Mouse (Mus musculus): ENCODE measurements at regions not wholly inside any gene's neighbourhood (a gene's known extent, or its start where the extent isn't known, plus 50 kb on each side); places are given as distances from the start of the nearest gene placed in this dataset.

- ATAC-seq (no peak), DNase-seq (ENCODE audit: low spot score) (peak; percentile 45)
- Histone ChIP-seq H3K4me3 (ENCODE audit: low read length) (no peak overlapping the region), H3K9ac (replicated peaks; ENCODE audit: low read length) (no peak overlapping the region), H3K27ac (no peak overlapping the region), H3K27me3 (ENCODE audit: insufficient read depth, low read length) (no peaks in the 10 kb centered on the region), H3K4me1 (ENCODE audit: insufficient read depth, low read length) (no peaks in the 10 kb centered on the region), H3K36me3 (ENCODE audit: insufficient read depth, low read length) (no peaks in the 10 kb centered on the region), H3K4me2 (ENCODE audit: low read depth, low read length) (no peak overlapping the region), H3K9me3 (ENCODE audit: low read length) (no peaks in the 10 kb centered on the region)
- 61% methylated on average over 10 of the region's 10 CpGs for WGBS
- TF ChIP-seq CTCF (IDR thresholded peaks at IDR 0.05; ENCODE audit: low read depth): peak; percentile 44
Observed at GRCm38 (mm10) chr17:49208315-49208820, 219.8 kb upstream of the Mocs1 start.

- no peak overlapping the region for H3K4me3 ChIP-seq (ENCODE audit: low read length)
- no peaks in the 10 kb centered on the region for H3K4me1 ChIP-seq (ENCODE audit: insufficient read depth, low read length)
- no peak overlapping the region for H3K9ac ChIP-seq (replicated peaks; ENCODE audit: low read length)
- no peak overlapping the region for H3K4me2 ChIP-seq (ENCODE audit: low read depth, low read length)
- ATAC-seq: no peak
- WGBS: 74% methylated on average over 13 of the region's 13 CpGs
- H3K27ac ChIP-seq: no peak overlapping the region
- no peaks in the 10 kb centered on the region for H3K27me3 ChIP-seq (ENCODE audit: insufficient read depth, low read length)
- TF ChIP-seq CTCF (IDR thresholded peaks at IDR 0.05; ENCODE audit: low read depth): no peak
- no peaks in the 10 kb centered on the region for H3K9me3 ChIP-seq (ENCODE audit: low read length)
- DNase-seq (ENCODE audit: low spot score): no peak
- no peaks in the 10 kb centered on the region for H3K36me3 ChIP-seq (ENCODE audit: insufficient read depth, low read length)
Observed at GRCm38 (mm10) chr17:49212918-49213317, 215.2 kb upstream of the Mocs1 start.

DNA sequence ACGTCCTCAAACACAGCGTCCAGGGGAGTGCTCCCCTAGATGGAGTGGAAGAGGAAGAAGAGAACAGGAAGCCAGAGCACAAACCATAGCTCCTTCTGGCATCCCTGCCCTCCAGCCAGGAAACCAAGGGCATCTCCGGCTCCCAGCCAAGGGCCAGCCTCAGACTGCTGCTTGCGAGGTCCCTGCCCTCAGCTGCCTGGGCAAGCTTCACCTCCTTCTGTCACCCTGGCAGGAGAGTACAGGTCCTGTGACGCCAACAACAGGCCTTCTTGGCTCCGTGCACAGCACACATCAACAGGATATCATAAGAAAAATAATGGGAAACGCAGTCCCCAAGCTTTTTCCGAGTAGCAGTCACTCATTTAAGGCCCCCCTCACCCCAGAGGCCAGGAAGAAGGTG lies 212.9 kb upstream of the Mocs1 start:
- Histone ChIP-seq H3K36me3 (ENCODE audit: insufficient read depth, low read length) (no peaks in the 10 kb centered on the region), H3K4me1 (ENCODE audit: insufficient read depth, low read length) (no peaks in the 10 kb centered on the region), H3K9ac (replicated peaks; ENCODE audit: low read length) (no peak overlapping the region), H3K27ac (no peak overlapping the region), H3K27me3 (ENCODE audit: insufficient read depth, low read length) (no peaks in the 10 kb centered on the region), H3K4me3 (ENCODE audit: low read length) (no peak overlapping the region), H3K9me3 (ENCODE audit: low read length) (no peaks in the 10 kb centered on the region), H3K4me2 (ENCODE audit: low read depth, low read length) (no peak overlapping the region)
- peak; percentile 52 for ATAC-seq
- DNase-seq (ENCODE audit: low spot score): peak; percentile 51
- WGBS: 61% methylated on average over 8 of the region's 8 CpGs
- TF ChIP-seq CTCF (IDR thresholded peaks at IDR 0.05; ENCODE audit: low read depth): no peak

DNA sequence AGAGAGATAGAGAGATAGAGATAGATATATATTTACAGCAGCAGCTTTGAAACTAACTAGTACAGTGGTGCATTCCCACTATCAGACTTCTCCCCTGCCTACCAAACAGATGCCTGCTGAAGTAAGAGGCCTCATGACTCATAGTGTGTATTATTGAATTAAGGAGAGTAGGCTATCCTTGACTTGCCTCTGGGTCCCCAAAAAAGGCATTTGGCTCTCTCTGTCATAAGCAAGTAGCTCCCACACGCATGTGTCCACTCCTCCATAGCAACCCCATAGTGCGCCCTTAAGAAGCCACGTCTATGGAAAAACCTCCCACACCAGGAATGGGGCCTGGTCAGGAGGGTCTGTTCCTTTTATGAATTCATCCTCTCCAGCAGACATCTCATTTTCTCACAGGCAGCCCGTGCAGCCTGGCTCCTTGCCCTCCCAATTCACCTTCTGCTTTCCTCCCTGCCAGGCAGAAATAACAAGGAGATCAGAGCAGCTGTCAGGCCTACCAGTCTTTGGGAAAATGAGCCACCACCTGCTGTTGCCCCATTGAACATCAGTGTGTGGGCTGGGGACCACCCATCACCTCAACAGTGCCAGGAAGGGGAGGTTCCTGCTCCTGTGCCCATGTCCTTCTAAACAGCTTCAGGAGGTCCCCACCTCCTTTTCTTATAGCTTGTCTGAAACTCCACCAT lies 208.5 kb upstream of the Mocs1 start:
- no peak overlapping the region for H3K9ac ChIP-seq (replicated peaks; ENCODE audit: low read length)
- H3K4me1 ChIP-seq (ENCODE audit: insufficient read depth, low read length): no peaks in the 10 kb centered on the region
- no peaks in the 10 kb centered on the region for H3K36me3 ChIP-seq (ENCODE audit: insufficient read depth, low read length)
- no peaks in the 10 kb centered on the region for H3K27me3 ChIP-seq (ENCODE audit: insufficient read depth, low read length)
- H3K4me3 ChIP-seq (ENCODE audit: low read length): no peak overlapping the region
- no peak overlapping the region for H3K4me2 ChIP-seq (ENCODE audit: low read depth, low read length)
- DNase-seq (ENCODE audit: low spot score): peak; percentile 77
- 42% methylated on average over 4 of the region's 4 CpGs for WGBS
- ATAC-seq: peak; percentile 80
- peak overlapping the region; percentile 36; the same call in 1 of the 2 replicates for H3K27ac ChIP-seq
- no peaks in the 10 kb centered on the region for H3K9me3 ChIP-seq (ENCODE audit: low read length)
- no peak for TF ChIP-seq CTCF (IDR thresholded peaks at IDR 0.05; ENCODE audit: low read depth)

DNA sequence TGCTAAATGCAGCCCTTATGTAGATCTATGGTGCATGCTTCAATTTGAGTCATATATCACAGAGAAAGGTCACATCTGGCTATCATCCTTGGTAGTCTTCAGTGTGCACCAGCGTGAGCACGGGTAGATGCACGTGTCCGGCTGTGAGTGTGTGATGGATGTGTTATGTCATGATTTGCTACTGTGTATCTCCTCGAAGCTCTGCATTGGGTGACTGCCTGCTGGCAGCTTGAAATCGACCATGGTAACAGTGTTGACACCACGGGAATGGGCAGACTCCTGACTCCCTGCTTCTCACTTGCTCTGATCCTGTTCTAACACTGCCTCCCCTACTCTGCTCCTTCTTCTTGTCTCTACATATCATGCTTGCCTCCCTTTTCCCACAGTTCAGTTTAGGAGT lies 204.9 kb upstream of the Mocs1 start:
- H3K4me3 ChIP-seq (ENCODE audit: low read length): no peak overlapping the region
- TF ChIP-seq CTCF (IDR thresholded peaks at IDR 0.05; ENCODE audit: low read depth): no peak
- DNase-seq (ENCODE audit: low spot score): no peak
- no peak overlapping the region for H3K9ac ChIP-seq (replicated peaks; ENCODE audit: low read length)
- no peaks in the 10 kb centered on the region for H3K36me3 ChIP-seq (ENCODE audit: insufficient read depth, low read length)
- H3K9me3 ChIP-seq (ENCODE audit: low read length): no peaks in the 10 kb centered on the region
- H3K27me3 ChIP-seq (ENCODE audit: insufficient read depth, low read length): no peaks in the 10 kb centered on the region
- no peak overlapping the region for H3K4me2 ChIP-seq (ENCODE audit: low read depth, low read length)
- H3K4me1 ChIP-seq (ENCODE audit: insufficient read depth, low read length): no peaks in the 10 kb centered on the region
- no peak for ATAC-seq
- WGBS: 72% methylated on average over 7 of the region's 7 CpGs
- H3K27ac ChIP-seq: no peak overlapping the region

DNA sequence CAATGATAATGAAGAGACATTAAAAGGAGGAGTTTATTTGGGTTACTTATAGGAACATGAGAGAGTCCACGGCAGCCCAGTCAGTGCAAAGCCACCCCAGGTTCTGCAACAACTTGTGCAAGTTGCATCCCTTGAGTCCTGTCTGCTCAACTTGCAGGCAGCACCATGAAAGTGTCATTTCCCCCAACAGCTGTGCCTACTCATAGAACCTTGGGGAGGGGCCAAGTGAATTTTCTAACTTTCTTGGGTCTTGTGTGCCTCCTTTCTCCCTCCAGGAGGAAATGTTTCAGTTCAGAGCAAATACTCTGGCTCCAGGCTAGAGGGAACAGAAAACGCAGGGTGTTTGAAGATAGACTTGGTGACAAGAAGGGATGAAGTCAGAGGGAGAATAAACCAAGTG lies 204.5 kb upstream of the Mocs1 start:
- Histone ChIP-seq H3K9ac (replicated peaks; ENCODE audit: low read length) (no peak overlapping the region), H3K27me3 (ENCODE audit: insufficient read depth, low read length) (no peaks in the 10 kb centered on the region), H3K36me3 (ENCODE audit: insufficient read depth, low read length) (no peaks in the 10 kb centered on the region), H3K4me1 (ENCODE audit: insufficient read depth, low read length) (no peaks in the 10 kb centered on the region), H3K4me2 (ENCODE audit: low read depth, low read length) (no peak overlapping the region), H3K9me3 (ENCODE audit: low read length) (no peaks in the 10 kb centered on the region), H3K4me3 (ENCODE audit: low read length) (no peak overlapping the region), H3K27ac (no peak overlapping the region)
- WGBS: 86% methylated on average over 2 of the region's 2 CpGs
- no peak for TF ChIP-seq CTCF (IDR thresholded peaks at IDR 0.05; ENCODE audit: low read depth)
- no peak for DNase-seq (ENCODE audit: low spot score)
- no peak for ATAC-seq

- no peak for DNase-seq (ENCODE audit: low spot score)
- WGBS: 68% methylated on average over 9 of the region's 9 CpGs
- Histone ChIP-seq H3K4me3 (ENCODE audit: low read length) (no peak overlapping the region), H3K4me2 (ENCODE audit: low read depth, low read length) (no peak overlapping the region), H3K9me3 (ENCODE audit: low read length) (no peaks in the 10 kb centered on the region), H3K27me3 (ENCODE audit: insufficient read depth, low read length) (no peaks in the 10 kb centered on the region), H3K4me1 (ENCODE audit: insufficient read depth, low read length) (no peaks in the 10 kb centered on the region), H3K9ac (replicated peaks; ENCODE audit: low read length) (no peak overlapping the region), H3K27ac (no peak overlapping the region), H3K36me3 (ENCODE audit: insufficient read depth, low read length) (no peaks in the 10 kb centered on the region)
- no peak for TF ChIP-seq CTCF (IDR thresholded peaks at IDR 0.05; ENCODE audit: low read depth)
- ATAC-seq: no peak
Observed at GRCm38 (mm10) chr17:49225255-49226015, 202.7 kb upstream of the Mocs1 start.

Measured in hindbrain, postnatal 0 days (tissue).